Mouse (Mus musculus) kidney, postnatal 36 days (tissue): ENCODE measurements around the gene Lilra6.
"Not testable (repeated sequence)": the region's sequence is repeated elsewhere in the genome, so short reads cannot be mapped to it uniquely, and the experiment has no call there.

Experiments
- DNase-seq, 2 experiments: peaks; one replicate each; pipeline ENCODE4 v3.0.0; 2021 to 2022; ENCODE audit warnings: mixed read lengths in 2 of 2

The Lilra6 gene

GRCm38 (mm10) chr7:3915387-3915786 is at the start of gene Lilra6:
Lilra6 (minus strand) TSS chr7:3915503.
- DNase-seq = not testable (repeated sequence)

DNA sequence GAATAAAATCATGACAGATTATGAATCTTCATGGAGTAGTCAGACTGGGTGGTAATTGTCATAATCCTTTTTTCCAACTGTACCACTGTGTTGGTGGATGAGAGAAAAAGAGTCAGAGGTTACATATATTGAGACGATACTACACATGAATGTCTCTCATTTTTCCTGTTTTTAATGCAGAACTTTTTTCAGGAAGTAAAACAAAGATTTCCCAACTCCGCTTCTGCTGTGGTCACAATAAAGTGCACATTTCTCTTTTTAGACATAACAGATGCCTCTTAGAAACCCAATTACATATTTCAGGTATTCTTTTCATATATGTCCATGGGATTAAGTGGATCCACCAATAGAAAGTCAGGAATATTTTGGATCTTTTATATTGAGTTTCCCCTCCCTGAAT is 46.7 kb upstream of the Lilra6 start:
- no peak for DNase-seq

GRCm38 (mm10) chr7:3957387-3957786 is 42.1 kb upstream of the Lilra6 start:
- DNase-seq = no peak

GRCm38 (mm10) chr7:3949159-3949558 is 33.9 kb upstream of the Lilra6 start:
- DNase-seq = no peak

- no peak for DNase-seq
Measured at GRCm38 (mm10) chr7:3948223-3948622, 32.9 kb upstream of the Lilra6 start.

DNA sequence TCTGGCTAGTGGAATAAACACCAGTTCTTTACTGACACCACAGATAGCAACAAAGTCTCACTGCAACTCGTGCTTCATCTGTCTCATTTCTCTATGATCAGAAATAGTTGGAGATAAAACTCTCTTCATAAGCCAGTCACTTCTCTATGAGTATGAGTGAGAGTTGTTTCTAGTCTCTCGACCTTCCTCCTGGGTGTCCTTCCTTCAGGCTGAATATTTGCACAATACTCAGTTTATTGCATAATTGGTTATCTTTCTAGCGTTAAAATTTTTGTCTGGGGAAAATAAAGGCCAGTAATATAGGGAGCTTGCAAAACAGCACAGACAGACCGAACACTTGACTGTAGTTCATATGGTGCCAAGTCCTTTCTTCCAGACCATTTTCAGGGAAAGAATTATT is 30.8 kb upstream of the Lilra6 start:
- DNase-seq = no peak

DNA sequence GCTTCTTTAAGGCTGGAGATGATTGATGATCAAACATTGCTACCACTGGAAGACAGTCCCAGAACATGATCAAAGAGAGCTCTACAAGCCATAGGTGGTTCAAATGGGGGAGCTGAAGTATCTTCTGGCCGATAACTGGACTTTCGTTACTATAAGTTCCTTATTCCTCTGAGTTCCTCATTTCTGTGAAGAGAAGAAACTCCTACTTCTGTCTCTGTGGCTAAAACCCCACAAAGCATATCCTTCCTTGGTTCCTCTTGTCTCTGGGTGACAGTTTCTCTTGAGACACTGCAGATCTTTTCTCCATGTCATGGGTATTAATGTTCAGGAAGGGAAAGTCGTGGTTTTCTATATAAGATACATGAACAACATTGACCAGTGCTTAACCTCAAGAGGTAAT is 25.6 kb upstream of the Lilra6 start:
- no peak for DNase-seq

DNA sequence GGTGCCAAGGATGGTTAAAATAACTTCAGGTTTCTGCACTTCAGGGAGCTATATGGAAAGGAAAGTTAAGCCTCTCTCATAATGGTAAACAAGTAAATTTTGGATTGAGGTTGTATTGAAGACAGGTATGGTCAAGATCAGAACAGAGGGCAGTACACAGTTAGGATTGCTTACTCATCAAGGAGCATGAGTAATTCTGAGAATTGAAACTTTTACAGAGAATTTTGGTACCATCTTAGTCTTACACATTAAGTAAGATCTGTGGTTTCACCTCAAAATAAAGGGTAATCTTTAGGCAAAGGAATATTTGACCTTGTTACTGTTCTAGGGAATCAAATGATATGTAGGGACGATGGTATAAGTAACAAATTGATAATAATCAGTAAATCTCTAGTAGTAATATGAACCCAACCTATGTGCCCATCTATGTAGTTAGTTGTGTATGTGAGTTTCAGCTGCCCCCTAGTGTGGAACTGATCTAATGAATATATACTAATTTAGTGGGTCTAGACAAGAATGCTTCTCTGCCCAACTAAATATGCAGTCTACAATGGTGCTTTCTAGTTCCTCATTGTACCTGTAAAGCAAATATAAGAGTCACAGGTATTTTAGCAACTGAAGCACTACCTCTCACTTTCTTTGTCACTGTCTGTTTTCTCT is 24.7 kb upstream of the Lilra6 start:
- no peak for DNase-seq

DNA sequence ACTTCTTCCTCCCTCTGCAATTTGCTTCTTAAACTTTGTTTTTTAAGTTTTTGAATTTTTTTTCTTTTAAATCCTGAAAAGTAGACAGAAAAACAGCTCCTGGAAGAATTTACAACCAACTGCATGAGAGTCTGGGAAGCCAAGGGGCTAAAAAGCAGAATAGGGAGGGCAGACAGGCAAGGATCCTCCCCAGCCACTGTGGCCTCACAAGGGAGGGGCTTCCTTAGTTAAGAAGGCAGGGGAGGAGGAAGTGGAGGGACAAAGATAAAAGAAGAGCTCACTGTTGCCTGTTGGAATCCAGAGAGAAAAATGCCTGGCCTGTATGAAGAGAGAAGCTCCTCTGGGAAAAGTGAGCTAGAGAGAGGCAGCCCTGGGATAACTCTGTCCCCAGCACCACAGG is 20.2 kb upstream of the Lilra6 start:
- not testable (repeated sequence) for DNase-seq

GRCm38 (mm10) chr7:3903704-3904103 is 11.6 kb downstream of the Lilra6 start:
- peak in 1 of 2 experiments; percentile 14 for DNase-seq

GRCm38 (mm10) chr7:3898036-3898590 is 17.2 kb downstream of the Lilra6 start, which contains the start of gene Gm14548:
Gm14548 (minus strand) TSS chr7:3898120.
- not testable (repeated sequence) for DNase-seq

- not testable (repeated sequence) for DNase-seq
Measured at GRCm38 (mm10) chr7:3875032-3875431, 40.3 kb downstream of the Lilra6 start.
